Mouse (Mus musculus) testis, adult 2 months (tissue): ENCODE data around the gene Cd300ld5. TPM values are rescaled to one million over a fixed set of nuclear protein-coding genes. Genes with fewer than 3 reads are reported as not detected.
"Not testable (repeated sequence)": the region's sequence is repeated elsewhere in the genome, so short reads cannot be mapped to it uniquely, and the experiment has no call there.

Experiments used
- H3K27ac ChIP-seq: fragments of 200-500 bp; 2 replicates; pipeline ENCODE4 v1.5.1; 2012; ENCODE audit warnings: low read depth, low read length; ENCODE audit not compliant: control insufficient read depth, insufficient read depth
- H3K27me3 ChIP-seq: fragments of 200-500 bp; 2 replicates; pipeline ENCODE4 v1.6.1; 2012; ENCODE audit warnings: mild to moderate bottlenecking, low read length, moderate library complexity; ENCODE audit not compliant: control insufficient read depth, insufficient read depth
- H3K36me3 ChIP-seq: fragments of 200-500 bp; 2 replicates; pipeline ENCODE4 v1.6.1; 2012; ENCODE audit warnings: mild to moderate bottlenecking, low read length; ENCODE audit not compliant: control insufficient read depth, insufficient read depth
- H3K4me1 ChIP-seq: fragments of 200-500 bp; 2 replicates; pipeline ENCODE4 v1.6.1; 2012; ENCODE audit warnings: low read length; ENCODE audit not compliant: control insufficient read depth, insufficient read depth
- H3K4me3 ChIP-seq: fragments of 200-500 bp; 2 replicates; pipeline ENCODE4 v1.5.1; 2012; ENCODE audit warnings: low read depth, mild to moderate bottlenecking, low read length, moderate library complexity, mixed read lengths; ENCODE audit not compliant: control insufficient read depth
- CTCF ChIP-seq: fragments of 200-500 bp; IDR thresholded peaks from 2 replicates; pipeline ENCODE4 v1.5.1; 2012; ENCODE audit warnings: low read depth, mild to moderate bottlenecking, inconsistent platforms, low read length, moderate library complexity; ENCODE audit not compliant: control insufficient read depth, insufficient read depth, insufficient replicate concordance
- POLR2A ChIP-seq: fragments of 200-500 bp; IDR thresholded peaks from 2 replicates; pipeline ENCODE4 v1.6.1; 2012; ENCODE audit warnings: low read depth, mild to moderate bottlenecking, inconsistent platforms, low read length, moderate library complexity; ENCODE audit not compliant: control insufficient read depth
- polyA plus RNA-seq: library from polyadenylated mRNA; depleted of rRNA; stranded (reverse); fragments of >200 nt; gene quantifications from 2 replicates; pipeline ENCODE4 v1.2.3, GENCODE M21; 2012; rRNA removed

Gene Cd300ld5
- 0.60 and 0.93 TPM in 2 replicates for polyA plus RNA-seq

DNA sequence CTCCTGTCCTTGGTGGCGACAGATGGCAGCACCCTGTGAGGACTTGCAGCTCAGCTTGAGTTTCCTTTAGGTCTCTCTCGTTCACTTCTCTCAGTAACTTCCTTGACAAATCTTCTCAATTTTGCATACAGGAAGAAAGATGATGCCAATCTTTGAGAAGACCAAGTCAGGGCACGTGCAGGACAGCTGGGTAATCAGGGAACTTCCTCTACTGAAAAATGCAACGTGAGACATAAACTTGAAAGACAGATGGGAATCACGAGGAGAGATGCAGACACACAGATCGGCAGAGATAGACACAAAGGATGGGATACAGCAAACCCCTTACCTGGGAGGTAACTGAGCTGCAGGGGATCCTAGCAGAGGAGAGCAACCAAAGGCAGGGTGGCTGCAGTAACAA lies at the start of gene Cd300ld5:
Cd300ld5 (minus strand) TSS at position 101 of the 400 bp plus-strand sequence.
- H3K4me1 ChIP-seq, H3K27me3 ChIP-seq, H3K27ac ChIP-seq, H3K36me3 ChIP-seq, H3K4me3 ChIP-seq: not testable (repeated sequence)

- Histone ChIP-seq H3K4me1 (peaks cover 1% of the 10 kb centered on the region), H3K27me3 (no peaks in the 10 kb centered on the region), H3K27ac (no peak overlapping the region), H3K36me3 (no peaks in the 10 kb centered on the region), H3K4me3 (no peak overlapping the region)
- TF ChIP-seq POLR2A, result no peak
Measured at GRCm38 (mm10) chr11:115086213-115086612, 48.6 kb upstream of the Cd300ld5 start.

DNA sequence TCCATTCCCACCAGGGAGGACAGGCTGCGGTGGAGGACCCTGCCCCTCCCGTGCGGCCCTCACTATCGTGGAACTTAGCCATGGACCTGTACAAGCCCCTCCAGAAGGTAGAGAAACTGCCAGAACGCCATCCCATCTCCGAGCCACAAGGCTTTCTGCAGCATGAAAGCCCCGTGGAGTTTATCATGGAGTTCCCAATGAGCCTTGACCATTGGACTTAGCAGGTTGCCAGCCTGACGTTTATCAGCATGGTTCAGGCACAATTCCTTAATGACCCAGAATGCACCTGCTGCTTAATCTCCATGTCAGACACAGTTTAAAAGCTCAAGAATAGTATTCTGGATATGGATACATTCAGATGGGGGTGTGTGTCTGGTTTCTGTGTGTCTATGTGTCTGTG lies 47.5 kb upstream of the Cd300ld5 start:
- Histone ChIP-seq H3K27ac (no peak overlapping the region), H3K4me3 (no peak overlapping the region), H3K4me1 (no peaks in the 10 kb centered on the region; the same call in 1 of the 2 replicates), H3K36me3 (no peaks in the 10 kb centered on the region), H3K27me3 (no peaks in the 10 kb centered on the region)
- TF ChIP-seq CTCF (no peak), POLR2A (no peak)

GRCm38 (mm10) chr11:115084595-115084994 lies 47.0 kb upstream of the Cd300ld5 start:
- Histone ChIP-seq H3K27ac (no peak overlapping the region), H3K27me3 (no peaks in the 10 kb centered on the region), H3K36me3 (no peaks in the 10 kb centered on the region), H3K4me1 (no peaks in the 10 kb centered on the region; the same call in 1 of the 2 replicates), H3K4me3 (no peak overlapping the region)
- TF ChIP-seq CTCF, result no peak
- TF ChIP-seq POLR2A, result no peak

DNA sequence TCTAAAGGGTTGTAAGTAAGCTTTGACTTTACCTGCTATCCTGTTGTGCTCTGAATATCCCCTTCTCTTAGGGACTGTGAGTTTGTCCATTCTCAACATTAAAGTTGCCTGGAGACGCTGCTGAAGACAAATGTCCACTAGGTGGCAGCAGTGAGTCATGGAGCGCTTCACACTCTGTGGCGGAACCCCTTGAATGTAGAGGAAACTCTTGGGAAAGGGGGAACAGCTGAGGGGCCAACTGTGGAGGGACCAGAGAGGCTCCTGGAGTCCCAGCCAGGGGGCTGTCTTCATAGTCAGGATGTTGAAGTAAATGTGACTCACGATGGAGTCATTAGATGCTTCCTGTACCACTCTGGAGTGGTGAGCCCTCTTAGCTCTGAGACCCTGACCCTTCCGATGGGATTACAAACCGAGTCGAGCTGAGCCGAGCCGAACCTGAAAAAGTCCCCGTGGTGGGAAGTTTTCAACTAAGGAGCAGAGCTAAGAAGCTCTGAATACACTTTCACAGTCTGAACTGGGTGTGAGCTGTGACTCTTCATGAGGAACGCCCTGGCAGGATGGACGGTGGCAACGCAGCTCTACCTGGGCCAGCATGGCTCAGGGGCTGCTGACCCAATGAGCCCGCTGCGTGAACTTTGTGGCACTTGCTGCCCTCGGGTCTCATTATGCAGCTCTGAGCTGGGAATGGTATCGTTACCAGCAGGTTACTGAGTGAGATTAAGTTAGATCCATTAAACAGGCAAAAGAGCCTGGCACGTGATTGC lies 46.0 kb upstream of the Cd300ld5 start:
- H3K27ac ChIP-seq, result no peak overlapping the region
- no peaks in the 10 kb centered on the region for H3K4me1 ChIP-seq
- no peak overlapping the region for H3K4me3 ChIP-seq
- no peaks in the 10 kb centered on the region for H3K36me3 ChIP-seq
- no peaks in the 10 kb centered on the region for H3K27me3 ChIP-seq
- TF ChIP-seq CTCF (peak; percentile 91), POLR2A (no peak)

DNA sequence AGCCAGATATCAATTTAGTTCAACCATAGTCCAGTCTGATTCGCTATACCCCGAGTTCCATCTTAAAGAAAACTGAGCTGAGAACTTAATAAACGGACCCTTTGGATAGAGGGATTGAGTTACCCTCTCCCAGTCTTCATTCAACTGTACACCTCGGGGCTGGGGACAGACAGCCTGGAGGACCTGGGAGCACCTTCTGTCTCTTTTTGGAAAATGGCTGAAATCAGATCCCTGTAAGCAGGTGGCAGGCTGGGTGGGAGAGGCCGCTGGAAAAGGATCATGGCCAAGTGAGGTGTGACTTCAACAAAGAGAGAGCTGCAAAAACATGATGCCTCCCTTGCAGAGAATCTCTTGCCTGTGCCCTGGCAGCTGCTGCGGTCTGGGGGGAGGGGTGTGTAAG lies 44.6 kb upstream of the Cd300ld5 start:
- no peaks in the 10 kb centered on the region for H3K36me3 ChIP-seq
- H3K27me3 ChIP-seq, result no peaks in the 10 kb centered on the region
- no peak overlapping the region for H3K27ac ChIP-seq
- no peaks in the 10 kb centered on the region for H3K4me1 ChIP-seq
- H3K4me3 ChIP-seq, result no peak overlapping the region
- no peak for TF ChIP-seq CTCF
- TF ChIP-seq POLR2A, result no peak

DNA sequence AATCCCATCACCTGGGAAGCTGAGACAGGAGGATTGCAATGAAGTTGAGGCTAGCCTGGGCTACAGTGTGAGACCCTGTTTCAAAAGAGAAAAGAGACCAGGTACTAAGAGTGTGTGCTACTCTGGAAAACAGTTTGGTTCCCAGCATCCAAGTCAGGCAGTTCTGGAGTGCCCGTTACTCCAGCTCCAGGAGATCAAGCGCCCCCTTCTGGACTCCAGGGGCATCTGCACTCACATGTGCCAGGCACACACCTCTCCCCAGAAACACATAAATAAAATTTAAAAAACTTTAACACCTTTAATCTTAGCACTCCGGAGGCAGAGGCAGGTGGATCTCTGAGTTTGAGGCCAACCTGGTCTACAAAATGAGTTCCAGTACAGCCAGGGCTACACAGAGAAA lies 43.8 kb upstream of the Cd300ld5 start:
- no peak overlapping the region for H3K27ac ChIP-seq
- peak; percentile 21; the same call in 1 of the 2 replicates for TF ChIP-seq CTCF
- TF ChIP-seq POLR2A, result no peak
- no peak overlapping the region for H3K4me3 ChIP-seq
- no peaks in the 10 kb centered on the region for H3K4me1 ChIP-seq
- H3K36me3 ChIP-seq, result no peaks in the 10 kb centered on the region
- no peaks in the 10 kb centered on the region for H3K27me3 ChIP-seq

DNA sequence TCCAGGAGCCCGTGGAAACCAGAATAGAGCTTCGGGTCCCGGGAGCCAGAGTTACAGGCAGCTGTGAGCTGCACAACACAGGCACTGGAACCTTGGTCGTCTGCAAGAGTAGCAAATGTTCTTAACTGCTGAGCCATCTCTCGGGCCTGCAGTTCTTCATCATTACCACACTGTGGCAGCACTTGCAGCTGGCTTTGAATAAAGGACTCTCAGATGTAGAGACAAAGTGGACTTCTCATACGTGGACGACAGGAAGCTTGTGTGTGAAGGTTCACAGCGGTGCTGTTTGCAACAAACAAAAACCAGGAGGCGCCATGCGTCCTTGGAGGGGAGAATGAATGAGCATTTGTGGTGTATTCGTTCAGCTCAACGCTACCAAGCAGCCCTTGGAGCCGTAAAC lies 43.3 kb upstream of the Cd300ld5 start:
- Histone ChIP-seq H3K36me3 (no peaks in the 10 kb centered on the region), H3K27ac (no peak overlapping the region), H3K4me3 (no peak overlapping the region), H3K4me1 (no peaks in the 10 kb centered on the region), H3K27me3 (no peaks in the 10 kb centered on the region)
- TF ChIP-seq CTCF (peak; percentile 50; the same call in 1 of the 2 replicates), POLR2A (no peak)
